Mouse (Mus musculus) mouse embryonic stem cell (cell line): Measurements from ENCODE around the gene Eif1.
"Not testable (repeated sequence)": the region's sequence is repeated elsewhere in the genome, so short reads cannot be mapped to it uniquely, and the experiment has no call there.

ENCODE experiments used
- in situ Hi-C, 2 experiments: fragments of 300-500 bp; cut with MboI; formaldehyde crosslinking; loops; 1 replicate in 1 of 2; 3 replicates in 1 of 2; pipeline ENCODE4 v1.14.3; 2019 to 2020; ENCODE audit warnings: low sequenced_read_pairs in 2 of 2, low pct_unique_long_range_greater_than_20kb in 1 of 2, mixed read lengths in 1 of 2; ENCODE audit not compliant: unreplicated experiment in 1 of 2

Eif1 gene

DNA sequence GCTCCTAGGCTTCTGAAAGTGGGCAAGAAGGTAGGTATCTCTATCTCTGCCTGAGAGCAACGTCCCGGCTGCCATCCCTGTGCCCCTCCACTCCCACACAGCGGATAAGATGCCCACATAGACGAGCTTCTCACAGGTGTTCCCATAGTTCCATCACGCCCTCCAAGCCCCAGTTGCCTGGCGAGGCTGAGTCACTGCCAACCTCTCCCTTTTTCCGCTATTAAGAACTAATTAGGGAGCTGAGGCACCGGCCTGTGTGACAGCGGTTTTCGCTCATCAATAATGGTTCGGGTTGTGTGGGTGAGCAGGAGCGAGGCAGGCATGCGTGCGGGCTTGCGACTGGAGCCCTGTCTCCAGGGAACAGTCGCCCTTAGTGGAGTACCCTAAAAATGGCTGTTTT lies 10.6 kb downstream of the Eif1 start:
- in situ Hi-C loops: no loop called here

DNA sequence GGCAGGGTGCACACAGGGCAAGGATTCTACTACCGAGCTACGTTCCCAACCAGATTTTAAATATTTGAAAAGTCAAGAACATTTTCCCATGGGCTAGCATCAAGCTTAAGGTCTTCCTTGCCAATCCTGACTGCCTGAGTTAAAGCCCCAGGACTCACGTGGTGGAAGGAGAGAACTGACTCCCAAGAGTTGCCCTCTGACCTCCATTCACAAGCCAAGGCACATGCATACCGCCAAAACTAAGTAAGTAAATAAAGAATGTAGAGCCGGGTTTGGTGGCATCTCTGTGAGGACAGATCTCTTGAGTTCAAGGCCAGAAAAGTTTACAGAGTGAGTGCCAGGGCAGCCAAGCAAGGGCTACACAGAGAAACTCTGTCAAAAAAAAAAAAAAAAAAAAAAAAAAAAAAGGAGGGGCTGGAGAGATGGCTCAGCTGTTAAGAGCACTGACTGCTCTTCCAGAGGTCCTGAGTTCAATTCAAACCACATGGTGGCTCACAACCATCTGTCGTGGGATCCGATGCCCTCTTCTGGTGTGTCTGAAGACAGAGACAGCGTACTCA lies 11.2 kb downstream of the Eif1 start:
- in situ Hi-C loops: not testable (repeated sequence)

DNA sequence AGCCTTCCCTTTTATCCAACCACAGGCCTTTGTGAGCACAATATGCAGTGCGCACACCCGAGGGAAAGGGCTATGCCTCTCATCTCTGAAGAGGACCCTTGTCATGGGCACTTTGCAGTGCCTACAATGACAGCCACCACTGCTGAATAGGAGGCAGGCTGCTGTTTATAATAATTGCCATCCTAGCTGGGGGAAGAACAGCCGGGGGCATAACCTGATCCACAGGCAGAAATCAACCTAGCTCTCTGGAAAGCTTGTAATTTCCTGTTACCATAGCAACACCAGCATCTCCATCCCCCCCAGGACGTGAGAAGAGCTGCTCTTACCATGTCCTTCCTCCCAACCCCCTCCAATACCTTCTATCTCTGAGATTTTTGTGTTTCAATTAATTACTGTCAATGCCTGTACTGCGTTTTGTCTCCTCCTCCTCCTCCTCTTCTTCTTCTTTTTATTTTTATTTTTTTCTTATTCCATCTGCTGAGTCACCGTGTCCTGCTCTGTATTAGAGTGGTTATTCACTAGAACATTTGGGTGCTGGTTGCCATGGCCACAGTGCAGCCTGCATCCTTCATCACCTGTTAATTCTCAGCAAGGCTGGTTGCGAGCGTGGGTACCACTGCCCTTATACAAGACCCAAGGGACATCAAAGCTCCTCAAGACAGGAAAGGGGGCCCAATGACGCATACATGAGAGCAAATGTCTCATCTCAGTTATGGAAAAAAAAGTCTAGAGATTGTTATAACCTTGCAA lies 13.3 kb downstream of the Eif1 start:
- in situ Hi-C loops: no loop called here

DNA sequence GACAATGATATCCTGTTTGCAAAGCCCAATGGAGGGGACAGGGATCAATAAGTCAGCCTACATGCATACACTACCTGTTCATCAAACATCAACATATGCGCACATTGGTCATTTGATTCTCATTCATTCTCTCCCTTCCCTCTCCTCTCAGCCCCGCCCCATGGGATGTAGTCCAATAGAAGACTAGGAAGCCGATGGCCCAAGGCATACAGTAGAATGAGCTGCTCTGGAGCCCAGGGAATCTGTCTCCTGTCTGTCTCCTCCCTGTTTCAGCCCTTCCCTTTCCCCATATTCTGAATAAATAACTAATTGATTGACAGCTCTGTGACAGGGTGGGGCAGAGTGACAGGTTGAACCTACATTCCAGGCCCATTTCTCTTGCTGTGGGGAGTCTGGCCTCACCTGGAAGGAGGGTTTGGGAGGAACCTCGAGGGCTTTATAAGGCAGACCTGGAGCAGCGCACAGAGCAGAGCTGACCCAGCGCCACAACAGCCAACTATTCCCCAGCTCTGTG lies 14.3 kb downstream of the Eif1 start, which contains the start of gene Gast:
Gene Gast (plus strand): TSS at position 464 of the 514 bp plus-strand sequence.
- in situ Hi-C loops: no loop called here

DNA sequence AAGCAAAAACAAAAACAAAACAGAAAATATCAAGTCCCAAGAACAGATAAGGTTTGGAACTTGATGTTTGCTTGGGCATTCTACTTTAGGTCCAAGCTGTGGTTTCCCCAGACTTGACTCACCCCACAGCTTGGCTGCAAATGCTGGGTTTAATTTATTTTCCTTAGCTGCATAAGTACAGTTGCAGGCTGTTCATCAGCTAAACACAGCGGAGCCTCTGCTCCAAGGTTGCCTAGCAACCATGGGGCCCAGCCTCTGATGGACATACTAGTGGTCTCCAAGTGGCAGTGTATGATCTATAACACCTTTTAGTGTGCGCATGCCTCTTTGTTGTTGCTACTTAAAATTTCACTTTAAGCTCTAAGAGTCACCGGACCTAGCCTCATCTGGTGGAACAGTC lies 16.0 kb downstream of the Eif1 start:
- in situ Hi-C loops: no loop called here

DNA sequence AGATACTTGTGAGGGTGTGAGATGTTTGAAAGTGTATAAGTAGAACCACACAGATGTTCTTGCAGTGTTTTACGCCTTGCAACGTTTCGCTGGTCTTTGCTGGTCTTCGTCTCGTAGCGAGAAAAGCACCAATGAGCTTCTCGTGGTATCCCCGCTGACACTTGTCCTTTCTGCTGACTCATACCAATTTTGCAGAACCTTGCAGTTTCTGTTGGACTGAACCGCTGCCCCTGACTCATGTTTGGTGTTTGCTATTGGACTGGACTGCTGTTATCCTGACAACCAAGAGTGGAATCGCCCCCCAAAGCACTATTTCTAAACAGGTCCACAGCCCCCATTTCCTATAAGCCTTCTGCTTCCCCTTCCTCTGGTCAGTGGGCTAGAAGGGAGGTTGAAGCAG lies 24.6 kb downstream of the Eif1 start:
- in situ Hi-C loops: no loop called here

DNA sequence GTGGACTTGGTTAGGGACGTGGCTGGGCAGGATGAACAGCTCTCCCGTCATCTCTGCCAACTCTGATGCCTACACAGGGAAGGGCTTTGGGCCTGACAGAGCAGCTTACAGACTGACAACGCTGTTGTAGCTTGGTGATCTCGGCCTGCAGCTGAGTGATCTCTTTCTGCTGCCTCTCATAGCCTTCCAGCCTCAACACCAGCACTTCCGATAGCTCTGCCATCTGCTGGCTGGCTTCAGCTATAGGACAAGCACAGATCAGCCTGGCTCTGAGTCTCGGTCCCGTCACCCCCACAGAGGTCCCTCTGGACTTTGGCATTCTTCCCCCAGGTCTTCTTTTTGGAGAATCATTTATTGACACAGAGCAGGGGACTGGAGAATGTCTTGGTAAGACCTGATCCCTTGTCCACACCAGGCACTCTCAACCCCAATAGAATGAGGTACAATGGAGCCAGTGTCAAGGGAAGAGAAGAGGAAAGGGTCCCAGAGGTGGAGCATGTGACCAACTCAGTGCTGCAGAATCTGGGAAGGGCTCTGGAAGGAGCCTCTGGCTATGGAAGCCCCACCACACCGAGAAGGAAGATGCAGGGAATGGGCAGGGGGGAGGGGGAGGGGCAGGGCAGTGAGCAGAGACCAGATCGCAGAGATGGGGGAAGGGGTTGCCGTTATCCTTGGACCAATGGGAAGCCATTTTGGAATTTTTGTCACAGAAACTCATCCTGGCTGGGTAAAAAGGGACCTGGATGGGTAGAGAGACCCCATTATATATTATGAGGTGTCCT lies 32.6 kb downstream of the Eif1 start:
- in situ Hi-C loops: no loop called here

DNA sequence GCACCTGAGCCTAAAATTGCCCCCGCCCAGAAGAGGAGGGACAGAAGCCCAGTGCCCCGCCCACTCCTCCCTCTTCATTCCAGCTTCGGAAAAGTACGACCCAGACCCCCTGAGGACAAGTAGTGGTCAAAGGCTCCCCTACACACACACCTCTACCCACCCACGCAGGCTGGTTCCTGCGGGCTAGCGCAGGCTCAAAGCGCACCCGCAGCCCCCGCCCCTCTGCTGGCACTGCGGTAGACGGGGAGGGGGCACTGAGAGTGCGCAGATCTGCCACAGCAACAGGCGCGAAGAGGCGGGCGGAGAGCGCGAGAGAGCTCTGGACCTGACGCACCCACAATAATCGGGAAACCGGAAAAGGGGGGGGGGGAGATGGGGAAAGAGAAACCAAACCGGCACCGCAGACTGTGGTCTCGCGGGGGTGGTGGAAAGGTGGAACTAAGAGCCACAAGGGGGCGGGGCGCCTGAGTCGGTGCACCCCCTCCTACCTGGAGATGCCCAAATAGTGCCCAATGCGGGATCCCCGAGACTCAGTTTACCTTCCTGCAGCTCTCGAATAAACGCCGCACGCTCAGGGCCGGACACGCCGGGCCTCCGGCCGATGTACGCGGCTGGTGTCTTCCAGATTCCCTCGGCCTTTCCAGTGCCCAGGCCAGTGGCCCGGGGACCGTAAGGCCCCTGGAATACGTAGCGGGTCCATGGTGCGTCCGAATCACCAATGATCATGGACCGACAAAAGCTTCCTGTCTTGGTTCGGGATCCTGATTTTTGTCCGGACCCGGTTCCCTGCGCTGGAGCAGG lies 35.7 kb downstream of the Eif1 start:
- in situ Hi-C loops: loop anchor here in 1 of 2 experiments (5.0 kb wide), 2 partner anchors 52 to 342 kb away; no protein-coding TSS in a partner anchor

DNA sequence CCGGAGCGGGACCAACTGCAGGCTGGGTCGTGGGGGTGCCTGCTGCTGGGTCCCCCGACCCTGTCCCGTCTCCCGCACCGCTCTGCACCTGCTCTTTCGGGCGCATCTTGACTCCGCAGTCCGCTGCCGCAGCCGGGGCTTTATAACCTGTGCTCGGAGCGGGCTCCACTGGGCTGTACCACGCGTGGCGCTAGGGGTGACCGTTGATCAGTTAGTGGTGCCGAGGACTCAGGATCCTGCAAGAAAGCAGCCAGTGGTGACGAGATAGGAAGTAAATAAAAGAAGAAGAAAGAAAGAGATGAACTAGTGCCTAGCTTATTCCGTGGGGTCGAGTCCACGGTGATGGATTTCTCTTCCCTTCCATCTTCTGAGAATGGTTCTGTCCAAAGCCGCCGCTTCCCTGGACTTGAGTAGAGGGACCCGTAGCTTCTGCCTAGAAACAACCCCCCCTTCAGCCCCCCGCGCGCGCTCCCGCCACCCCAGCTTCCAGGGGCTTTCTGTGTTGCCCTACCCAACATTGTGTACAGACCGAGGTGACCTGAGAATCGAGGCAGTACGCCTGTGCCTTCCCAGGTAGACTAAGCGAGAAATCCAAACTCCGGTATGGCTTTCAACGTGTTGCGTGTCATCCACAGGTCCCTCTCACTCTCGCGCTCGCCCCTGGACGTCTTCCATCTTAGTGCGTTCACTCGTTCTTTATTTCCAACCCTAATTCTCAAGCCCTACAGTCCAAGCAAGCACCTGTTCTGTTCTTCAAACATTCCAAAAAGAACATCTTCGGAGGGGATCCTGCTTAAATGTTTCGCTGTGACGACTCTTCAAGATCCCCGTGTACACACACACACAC lies 36.5 kb downstream of the Eif1 start, which contains the start of gene Hap1:
Gene Hap1 (minus strand): TSS at position 157 of the 847 bp plus-strand sequence.
- in situ Hi-C loops: loop anchor here in 1 of 2 experiments (5.0 kb wide), 2 partner anchors 51 to 341 kb away; no protein-coding TSS in a partner anchor

DNA sequence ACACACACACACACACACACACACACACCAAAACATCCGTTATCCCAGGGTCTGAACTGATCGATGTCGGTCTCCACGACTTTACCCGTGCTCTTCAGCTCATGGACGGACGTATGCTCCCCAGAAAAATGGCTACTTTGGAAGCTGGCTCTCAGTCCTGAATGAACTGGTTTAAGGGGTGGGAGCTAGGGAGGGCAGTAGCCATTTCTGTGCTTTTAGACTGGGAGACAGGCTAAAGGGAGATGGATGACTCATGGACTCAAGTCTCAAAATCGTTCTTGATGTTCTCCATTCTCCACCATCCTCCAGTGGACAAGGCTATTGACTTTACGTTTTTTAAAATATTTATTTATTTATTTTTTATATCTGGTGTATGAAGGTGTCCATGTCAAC lies 37.1 kb downstream of the Eif1 start:
- in situ Hi-C loops: loop anchor here in 1 of 2 experiments (5.0 kb wide), 2 partner anchors 50 to 340 kb away; no protein-coding TSS in a partner anchor

DNA sequence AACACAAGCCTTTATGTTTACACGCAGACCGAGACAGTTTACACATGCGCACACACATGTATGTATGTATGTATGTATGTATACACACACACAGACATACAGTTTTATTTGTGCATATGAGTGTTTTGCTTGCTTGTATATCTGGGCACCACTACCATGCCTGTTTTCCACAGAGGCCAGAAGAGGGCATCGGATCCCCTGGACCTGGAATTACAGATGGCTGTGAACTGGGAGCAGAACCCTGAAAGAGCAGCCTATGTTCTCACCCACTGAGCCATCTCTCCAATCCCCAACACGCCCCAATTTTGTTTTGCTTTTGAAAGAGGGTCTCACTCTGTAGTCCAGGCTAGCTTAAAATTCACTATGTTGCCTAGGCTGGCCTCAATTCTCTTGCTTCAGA lies 37.7 kb downstream of the Eif1 start:
- in situ Hi-C loops: loop anchor here in 1 of 2 experiments (5.0 kb wide), 2 partner anchors 50 to 340 kb away; no protein-coding TSS in a partner anchor

DNA sequence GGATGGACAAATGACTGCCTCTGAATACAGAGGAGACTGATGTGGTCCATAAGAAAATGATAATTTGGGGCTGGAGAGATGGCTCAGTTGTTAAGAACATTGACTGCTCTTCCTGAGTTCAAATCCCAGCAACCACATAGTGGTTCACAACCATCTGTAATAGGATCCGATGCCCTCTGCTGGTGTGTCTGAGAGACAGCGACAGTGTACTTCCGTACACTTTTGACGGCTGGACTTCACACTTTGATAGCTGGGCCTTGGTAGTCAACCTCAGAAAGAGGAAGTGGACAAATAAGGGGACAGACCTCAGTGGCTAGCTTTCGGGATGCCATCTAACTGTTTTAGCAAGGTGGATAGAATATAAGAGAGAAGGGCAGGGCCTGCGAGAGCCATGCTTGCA lies 40.5 kb downstream of the Eif1 start:
- in situ Hi-C loops: loop anchor here in 1 of 2 experiments (5.0 to 10.0 kb wide), 2 partner anchors 47 to 345 kb away; partner anchors contain the start of gene Dhx58

DNA sequence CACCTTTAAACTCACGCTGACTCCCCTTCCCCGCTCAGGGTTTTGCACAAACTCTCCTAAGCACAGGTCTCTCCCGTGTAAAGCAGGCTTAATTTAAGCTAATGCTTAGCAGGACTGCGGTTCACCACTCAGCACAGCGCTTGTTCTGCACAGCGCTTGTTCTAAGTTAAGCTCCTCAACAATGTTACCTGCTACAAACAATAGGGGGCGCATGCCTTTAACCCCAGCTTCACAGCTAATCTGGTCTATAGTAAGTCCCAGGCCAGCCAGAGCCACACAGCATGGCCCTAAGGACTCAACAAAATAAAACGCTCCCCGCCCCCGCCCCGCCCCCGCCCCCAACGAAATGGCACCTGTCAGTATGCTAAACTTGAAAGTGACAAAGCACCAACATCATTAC lies 41.4 kb downstream of the Eif1 start:
- in situ Hi-C loops: loop anchor here in 1 of 2 experiments (5.0 to 10.0 kb wide), 2 partner anchors 46 to 344 kb away; partner anchors contain the start of gene Dhx58

DNA sequence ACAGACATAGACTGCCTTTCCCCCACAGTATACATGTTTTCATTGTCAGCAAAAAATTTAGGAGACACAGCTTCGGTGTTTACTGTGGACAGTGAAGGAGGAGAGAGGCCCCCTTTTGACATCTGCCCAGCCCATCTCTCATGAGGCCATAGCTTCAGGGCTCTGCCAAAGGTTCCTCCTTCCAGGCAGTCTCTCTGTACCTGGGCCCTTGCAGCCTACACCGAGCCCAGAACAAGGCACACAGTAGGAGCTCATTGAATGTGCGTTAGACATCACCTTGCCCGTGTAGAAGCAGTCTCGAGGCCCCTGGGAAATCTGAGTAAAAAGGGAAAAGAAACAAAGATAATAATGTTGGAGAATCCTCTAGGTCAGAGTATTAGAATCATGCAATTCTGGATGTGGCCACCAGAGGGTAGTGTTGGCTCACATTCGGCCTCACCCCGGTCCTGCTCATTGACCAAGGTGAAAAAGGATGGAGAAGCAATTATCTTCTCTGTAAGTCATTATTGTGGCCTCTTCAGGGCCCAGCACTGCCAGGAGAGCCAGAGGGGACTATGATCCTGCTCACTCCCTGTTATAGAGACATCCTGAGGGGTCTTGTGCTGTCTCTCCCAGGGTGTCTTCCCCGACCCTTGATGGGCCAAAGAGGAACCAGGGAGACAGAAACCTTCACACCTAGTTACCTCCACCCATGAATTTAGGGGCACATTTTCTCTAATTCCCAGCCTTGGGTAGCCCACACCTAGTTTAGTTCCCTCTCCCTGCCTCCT lies 42.7 kb downstream of the Eif1 start:
- in situ Hi-C loops: loop anchor here in 1 of 2 experiments (5.0 to 10.0 kb wide), 2 partner anchors 45 to 342 kb away; partner anchors contain the start of gene Dhx58

DNA sequence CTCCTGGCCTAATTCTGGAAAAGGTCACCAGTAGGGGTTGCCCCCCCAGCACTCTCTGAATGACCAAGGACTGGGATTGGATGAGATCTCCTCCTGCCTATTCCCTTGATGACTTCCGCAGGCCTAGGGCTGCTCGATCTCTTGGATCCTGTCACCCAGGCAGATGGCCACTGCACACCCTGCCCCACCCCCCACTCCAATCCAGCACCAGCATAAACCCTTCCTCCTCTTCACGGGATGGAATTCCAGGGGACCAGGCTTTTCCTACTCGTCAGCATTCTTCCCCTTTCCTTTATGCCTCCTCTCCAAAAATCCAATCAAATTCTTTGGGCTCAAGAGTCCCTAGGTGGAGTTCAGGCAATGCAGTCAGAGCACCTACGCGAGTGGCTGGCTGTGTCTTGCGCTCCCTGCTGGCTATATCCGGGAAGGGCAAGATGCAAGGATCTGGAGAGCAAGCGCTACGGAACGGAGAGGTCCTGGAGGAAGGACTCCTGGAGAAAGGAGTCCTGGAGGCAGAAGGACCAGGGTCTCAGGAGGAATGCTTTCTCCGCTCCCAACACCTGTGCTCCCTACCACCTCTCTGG lies 43.4 kb downstream of the Eif1 start:
- in situ Hi-C loops: loop anchor here in 1 of 2 experiments (5.0 to 10.0 kb wide), 2 partner anchors 44 to 342 kb away; partner anchors contain the start of gene Dhx58

DNA sequence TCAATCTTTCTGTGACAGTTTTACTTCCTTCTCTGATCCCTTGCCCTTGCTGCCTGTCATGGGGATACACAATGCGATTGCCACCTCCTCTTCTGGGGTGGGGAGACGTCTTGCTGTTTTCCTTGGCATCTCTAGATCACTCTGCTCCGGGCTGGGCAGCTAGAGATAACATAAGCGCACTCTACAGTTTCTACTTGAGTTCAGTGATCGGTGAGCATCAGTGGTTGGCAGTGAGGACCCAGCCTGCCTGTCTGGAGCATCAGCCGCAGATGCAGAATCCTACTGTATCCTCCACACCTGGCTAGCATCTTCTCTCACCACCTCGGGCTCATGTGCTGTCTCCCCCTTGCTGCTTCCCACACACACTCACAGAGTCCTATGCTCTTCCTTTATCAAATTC lies 49.5 kb downstream of the Eif1 start:
- in situ Hi-C loops: loop anchor here in 1 of 2 experiments (10.0 kb wide), 1 partner anchor 336 kb away; the partner anchor contains the start of gene Dhx58
